Mouse (Mus musculus) G1E (cell line): ENCODE measurements at regions not wholly inside any gene's neighbourhood (a gene's known extent, or its start where the extent isn't known, plus 50 kb on each side); places are given as distances from the start of the nearest gene placed in this dataset.

Experiments
- CTCF ChIP-seq: IDR thresholded peaks from 2 replicates; pipeline ENCODE4 v1.5.1; 2012; ENCODE audit warnings: low read depth, low read length, inconsistent platforms, mixed read lengths
- GATA2 ChIP-seq: IDR thresholded peaks from 2 replicates; pipeline ENCODE4 v1.6.1; 2012; ENCODE audit warnings: low read depth, low read length, inconsistent platforms, borderline replicate concordance

DNA sequence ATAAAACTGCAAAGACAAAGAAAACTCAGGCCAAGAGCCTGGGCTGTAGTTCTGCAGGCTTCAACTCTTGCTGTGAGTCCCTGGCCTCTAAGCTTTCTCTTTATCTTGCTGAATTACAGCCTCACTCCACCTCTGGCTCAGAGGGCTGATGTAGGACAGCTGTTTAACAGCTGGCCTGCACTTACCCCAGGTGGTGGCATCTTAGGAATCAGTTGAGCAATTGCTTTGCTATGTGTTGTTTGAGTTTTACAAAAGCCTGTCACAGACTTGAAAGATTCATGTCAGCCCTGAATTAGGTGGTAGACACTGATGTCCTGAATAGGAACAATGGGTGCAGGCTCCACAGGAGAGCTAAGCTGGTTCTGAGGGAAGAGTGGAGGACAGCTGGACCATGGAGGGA is 53.6 kb upstream of the Lclat1 start:
- TF ChIP-seq CTCF (no peak), GATA2 (no peak)
